Mouse (Mus musculus): ENCODE data around the gene Gm28551. TPM values are rescaled to one million over a fixed set of nuclear protein-coding genes. Genes with fewer than 3 reads are reported as not detected.
A peak's percentile ranks its signal among the peaks of the same experiment; 100 is the strongest.
"Not testable (repeated sequence)": the region's sequence is repeated elsewhere in the genome, so short reads cannot be mapped to it uniquely, and the experiment has no call there.

The Gm28551 gene
- total RNA-seq (2021): under 1 TPM; 0.13 to 0.30 TPM

DNA sequence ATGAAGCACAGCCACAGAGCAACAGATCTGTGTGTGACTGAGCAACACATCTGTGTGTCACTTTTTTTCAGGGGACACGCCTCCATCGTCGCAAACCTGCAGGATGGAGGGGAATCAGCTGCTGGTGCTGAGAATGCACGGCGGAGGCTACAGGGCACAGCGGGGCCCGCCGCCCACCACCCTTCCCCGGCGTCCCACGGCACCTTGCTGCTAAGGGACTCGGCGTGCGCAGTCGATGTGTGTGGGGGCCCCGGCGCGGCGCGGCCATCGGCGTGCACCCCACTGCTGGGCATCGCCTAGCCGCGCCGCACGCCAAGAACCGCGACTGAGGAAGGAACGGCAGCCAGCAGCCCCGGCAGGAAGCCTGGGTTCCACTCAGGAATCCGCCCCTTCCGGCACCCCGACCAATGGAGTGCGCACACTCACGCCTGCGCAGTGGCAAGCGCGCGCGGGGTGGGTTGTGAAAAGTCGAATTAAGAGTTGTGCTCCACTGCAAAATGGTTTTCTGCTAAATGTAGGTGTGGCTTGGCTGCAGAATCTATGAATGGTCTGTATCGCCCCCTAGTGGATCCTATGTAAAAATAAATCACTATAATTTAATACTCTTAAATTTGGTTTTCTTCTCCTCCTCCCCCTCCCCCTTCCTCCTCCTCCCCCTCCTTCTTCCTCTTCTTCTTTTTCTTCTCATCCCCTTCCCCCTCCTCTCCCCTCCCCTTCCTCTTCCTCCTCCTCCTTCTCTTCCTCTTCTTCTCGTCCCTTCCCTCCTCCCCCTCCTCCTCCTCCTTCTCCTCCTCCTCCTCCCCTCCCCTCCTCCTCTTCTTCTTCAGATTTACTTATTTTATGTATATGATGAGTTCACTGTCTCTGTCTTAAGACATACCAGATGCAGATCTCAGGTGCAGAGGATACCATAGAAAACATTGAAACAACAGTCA is at the start of gene Gm28551, which contains the start of the genes Asdurf and Asnsd1:
Gene Gm28551 (minus strand): TSS at position 341 of the 935 bp plus-strand sequence.
Gene Asdurf (minus strand): TSS at position 293 of the 935 bp plus-strand sequence.
Gene Asnsd1 (minus strand): TSS at position 426 of the 935 bp plus-strand sequence.
- peak; percentile 96 to 97 for DNase-seq

- not testable (repeated sequence) for DNase-seq
Measured at GRCm38 (mm10) chr1:53393936-53394760, 41.7 kb upstream of the Gm28551 start.

- DNase-seq: no peak
Measured at GRCm38 (mm10) chr1:53388762-53389161, 36.3 kb upstream of the Gm28551 start.

- no peak for DNase-seq
Measured at GRCm38 (mm10) chr1:53384085-53384688, 31.7 kb upstream of the Gm28551 start.

GRCm38 (mm10) chr1:53377731-53378130 is 25.3 kb upstream of the Gm28551 start:
- DNase-seq: no peak

DNA sequence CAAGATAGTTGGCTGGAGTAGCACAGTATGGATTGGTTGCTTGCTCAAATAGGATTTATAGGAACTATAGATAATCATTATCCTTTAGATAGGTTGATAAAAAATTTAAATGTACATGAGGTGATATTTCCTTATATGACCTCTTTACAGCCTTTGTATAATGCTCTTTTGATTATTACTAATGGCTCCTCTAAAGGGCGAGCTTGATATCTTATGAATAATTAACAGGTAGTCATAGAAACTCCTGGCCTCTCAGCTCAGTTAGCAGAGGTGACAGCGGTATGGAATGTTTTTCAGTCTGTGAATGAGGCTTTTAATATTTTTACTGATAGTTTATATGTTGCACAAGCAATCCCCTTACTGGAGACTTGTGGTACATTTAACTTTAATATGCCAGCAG is 23.5 kb upstream of the Gm28551 start:
- DNase-seq: not testable (repeated sequence)

DNA sequence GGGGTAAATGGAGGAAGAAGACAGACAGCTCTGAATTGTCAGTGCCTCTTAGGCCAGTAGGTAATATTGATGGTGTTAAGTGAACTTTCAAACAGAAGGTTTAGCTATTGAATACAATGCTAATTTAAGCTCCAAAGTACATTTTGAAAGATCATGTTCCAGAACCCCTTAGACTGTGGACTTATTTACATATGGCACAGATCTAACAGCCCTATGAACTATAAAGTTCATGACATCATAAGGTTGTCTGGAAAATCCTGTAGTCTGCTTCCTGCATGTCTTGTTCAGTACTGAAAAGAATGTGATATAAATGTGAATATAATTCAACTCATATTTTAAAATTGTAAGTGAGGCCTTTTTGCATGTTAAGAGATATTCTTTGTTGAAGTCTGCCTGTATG is 6.5 kb upstream of the Gm28551 start:
- no peak for DNase-seq

DNA sequence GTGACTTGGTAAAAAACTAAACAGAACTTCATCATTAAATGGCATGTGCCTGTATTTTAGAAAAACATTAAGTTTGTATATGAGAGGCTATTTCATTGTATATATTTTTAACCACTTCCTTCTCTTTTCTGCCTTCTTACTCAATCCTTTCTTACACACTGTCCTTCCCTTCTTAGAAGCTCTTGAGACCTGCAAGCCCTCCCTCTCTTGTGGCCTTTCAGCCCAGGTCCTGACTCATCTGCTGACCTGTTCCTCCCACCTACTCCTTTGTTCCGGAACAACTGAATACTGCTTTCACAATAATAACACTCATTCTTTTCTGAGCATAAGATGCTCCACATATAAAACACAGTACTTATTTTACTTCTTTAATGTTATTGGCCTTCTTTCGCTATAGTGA is 11.4 kb downstream of the Gm28551 start:
- DNase-seq: no peak

DNA sequence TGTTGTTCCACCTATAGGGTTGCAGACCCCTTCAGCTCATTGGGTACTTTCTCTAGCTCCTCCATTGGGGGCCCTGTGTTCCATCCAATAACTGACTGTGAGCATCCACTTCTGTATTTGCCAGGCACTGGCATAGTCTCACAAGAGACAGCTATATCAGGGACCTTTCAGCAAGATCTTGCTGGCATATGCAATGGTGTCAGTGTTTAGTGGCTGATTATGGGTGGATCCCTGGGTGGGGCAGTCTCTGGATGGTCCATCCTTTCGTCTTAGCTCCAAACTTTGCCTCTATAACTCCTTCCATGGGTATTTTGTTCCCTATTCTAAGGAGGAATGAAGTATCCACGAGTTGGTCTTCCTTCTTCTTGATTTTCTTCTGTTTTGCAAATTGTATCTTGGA is 15.1 kb downstream of the Gm28551 start:
- not testable (repeated sequence) for DNase-seq

- no peak for DNase-seq
Measured at GRCm38 (mm10) chr1:53335465-53335864, 17.0 kb downstream of the Gm28551 start.

- DNase-seq: not testable (repeated sequence)
Measured at GRCm38 (mm10) chr1:53333527-53333926, 18.9 kb downstream of the Gm28551 start.

DNA sequence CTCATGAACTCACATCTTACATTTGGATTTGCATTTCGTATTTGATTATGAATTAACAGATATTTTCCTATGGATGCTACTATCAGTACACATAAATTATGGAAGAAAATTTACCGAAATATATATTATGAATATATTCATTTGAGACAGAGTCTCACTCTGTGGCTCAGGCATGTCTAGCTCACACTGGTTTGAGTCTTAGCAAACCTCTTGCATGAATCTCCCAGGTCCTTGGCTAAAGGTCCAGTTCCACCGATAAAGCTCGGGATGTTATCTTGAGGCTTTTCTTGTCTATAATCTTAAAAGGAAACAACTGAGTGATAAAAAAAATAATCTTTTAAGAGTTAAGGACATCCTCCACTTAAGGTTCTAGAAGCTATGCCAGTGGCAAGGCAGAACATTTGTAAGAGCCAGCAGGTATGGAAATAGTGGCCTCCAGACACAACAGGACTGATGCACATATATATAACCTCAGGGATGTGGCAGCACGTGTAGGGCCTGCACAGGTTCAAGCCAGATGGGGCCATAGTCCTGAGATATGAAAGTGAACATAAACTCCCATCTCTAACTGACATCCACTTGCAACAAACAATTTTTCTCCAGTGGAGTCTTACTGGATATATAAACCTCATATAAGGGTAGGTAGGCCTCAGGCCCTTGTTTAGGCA is 27.5 kb downstream of the Gm28551 start:
- no peak for DNase-seq

GRCm38 (mm10) chr1:53324277-53324676 is 28.2 kb downstream of the Gm28551 start:
- DNase-seq: no peak

- no peak for DNase-seq
Measured at GRCm38 (mm10) chr1:53323254-53323653, 29.2 kb downstream of the Gm28551 start.

- no peak for DNase-seq
Measured at GRCm38 (mm10) chr1:53321662-53322344, 30.7 kb downstream of the Gm28551 start.

GRCm38 (mm10) chr1:53312989-53313967 is 39.2 kb downstream of the Gm28551 start, which contains the start of gene Osgepl1:
TSS of gene Osgepl1 (plus strand) at chr1:53313624.
- peak; percentile 81 to 82 for DNase-seq

- DNase-seq: no peak
Measured at GRCm38 (mm10) chr1:53300506-53300905, 52.0 kb downstream of the Gm28551 start.

GRCm38 (mm10) chr1:53296581-53297383 is 55.7 kb downstream of the Gm28551 start, which contains the start of the genes Pms1, Ormdl1 and Gm28778:
TSS of gene Pms1 (minus strand) at chr1:53297018.
TSS of gene Ormdl1 (plus strand) at chr1:53297095.
TSS of gene Gm28778 (plus strand) at chr1:53297111.
- peak; percentile 94 to 96 for DNase-seq

DNA sequence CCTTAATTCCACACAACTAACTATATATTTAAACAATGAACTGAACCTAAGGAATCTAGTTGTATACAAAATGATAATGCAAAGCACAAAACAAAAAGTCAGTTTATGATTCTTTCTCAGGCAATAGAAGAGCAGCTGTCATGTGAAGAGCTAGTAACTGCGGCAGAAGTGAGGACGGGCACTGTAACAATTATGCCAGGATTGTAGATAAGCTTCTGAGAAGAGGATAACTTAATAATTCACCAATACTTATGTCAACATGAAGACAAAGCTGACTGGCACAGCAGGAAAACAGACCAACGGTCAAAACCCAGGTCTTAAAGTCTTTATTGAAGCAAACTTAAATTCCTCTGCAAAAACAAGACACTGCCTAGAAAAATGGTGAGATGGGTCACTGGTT is 61.3 kb downstream of the Gm28551 start:
- DNase-seq: no peak
